Mouse (Mus musculus) embryonic facial prominence, embryonic 14.5 days (tissue): ENCODE measurements around the gene Slf2. TPM values are rescaled to one million over a fixed set of nuclear protein-coding genes. Genes with fewer than 3 reads are reported as not detected.

Source experiments
- ATAC-seq: fragments of 200-750 bp; cut with Nextera tagmentation; 2 replicates; pipeline ENCODE4 v1.8.0; 2017; ENCODE audit warnings: low read depth, moderate number of reproducible peaks, moderate TSS enrichment
- DNase-seq: peaks from one replicate; pipeline ENCODE4 v3.0.0-alpha.2; 2015; ENCODE audit warnings: low spot score
- H3K27ac ChIP-seq: fragments of 300-500 bp; sonication (generic); replicated peaks from 2 replicates; pipeline ENCODE4 v1.5.1; 2014; ENCODE audit warnings: low read depth, mild to moderate bottlenecking, low read length, moderate library complexity
- H3K27me3 ChIP-seq: fragments of 300-500 bp; sonication (generic); replicated peaks from 2 replicates; pipeline ENCODE4 v1.6.1; 2014; ENCODE audit warnings: low read length; ENCODE audit not compliant: control insufficient read depth, insufficient read depth
- H3K36me3 ChIP-seq: fragments of 300-500 bp; sonication (generic); 2 replicates; pipeline ENCODE4 v1.6.1; 2014; ENCODE audit warnings: low read length, mixed read lengths; ENCODE audit not compliant: control insufficient read depth, insufficient read depth
- H3K4me1 ChIP-seq: fragments of 300-500 bp; sonication (generic); 2 replicates; pipeline ENCODE4 v1.6.1; 2014; ENCODE audit warnings: antibody characterized with exemption, low read length; ENCODE audit not compliant: control insufficient read depth, insufficient read depth
- H3K4me2 ChIP-seq: fragments of 300-500 bp; sonication (generic); 2 replicates; pipeline ENCODE4 v1.6.1; 2014; ENCODE audit warnings: low read depth, mild to moderate bottlenecking, low read length, moderate library complexity, mixed read lengths
- H3K4me3 ChIP-seq: fragments of 300-500 bp; sonication (generic); 2 replicates; pipeline ENCODE4 v1.5.1; 2014; ENCODE audit warnings: low read depth, mild to moderate bottlenecking, low read length
- H3K9ac ChIP-seq: fragments of 300-500 bp; sonication (generic); 2 replicates; pipeline ENCODE4 v1.6.1; 2014; ENCODE audit warnings: low read depth, mild to moderate bottlenecking, low read length, moderate library complexity, mixed read lengths
- H3K9me3 ChIP-seq: fragments of 300-500 bp; sonication (generic); 2 replicates; pipeline ENCODE4 v1.6.1; 2016; ENCODE audit warnings: low read length; ENCODE audit not compliant: control insufficient read depth
- WGBS: fragments of 180-500 bp; shearing (Covaris S2); extraction: QIAGEN DNeasy Blood & Tissue Kit; methylation state at CpG from one replicate; pipeline ENCODE4 v1.1.7; 2014; 5-methylcytosine and 5-hydroxymethylcytosine counted together
- polyA plus RNA-seq: library from polyadenylated mRNA; unstranded; fragments of >200 nt; fragmentation: Nextera tagmentation; extraction: Ambion mirVana; gene quantifications from 2 replicates; pipeline ENCODE4 v1.2.1, GENCODE M21; 2014

Slf2 gene
- polyA plus RNA-seq, 1 experiment from 2014 or later: 38.4 TPM

DNA sequence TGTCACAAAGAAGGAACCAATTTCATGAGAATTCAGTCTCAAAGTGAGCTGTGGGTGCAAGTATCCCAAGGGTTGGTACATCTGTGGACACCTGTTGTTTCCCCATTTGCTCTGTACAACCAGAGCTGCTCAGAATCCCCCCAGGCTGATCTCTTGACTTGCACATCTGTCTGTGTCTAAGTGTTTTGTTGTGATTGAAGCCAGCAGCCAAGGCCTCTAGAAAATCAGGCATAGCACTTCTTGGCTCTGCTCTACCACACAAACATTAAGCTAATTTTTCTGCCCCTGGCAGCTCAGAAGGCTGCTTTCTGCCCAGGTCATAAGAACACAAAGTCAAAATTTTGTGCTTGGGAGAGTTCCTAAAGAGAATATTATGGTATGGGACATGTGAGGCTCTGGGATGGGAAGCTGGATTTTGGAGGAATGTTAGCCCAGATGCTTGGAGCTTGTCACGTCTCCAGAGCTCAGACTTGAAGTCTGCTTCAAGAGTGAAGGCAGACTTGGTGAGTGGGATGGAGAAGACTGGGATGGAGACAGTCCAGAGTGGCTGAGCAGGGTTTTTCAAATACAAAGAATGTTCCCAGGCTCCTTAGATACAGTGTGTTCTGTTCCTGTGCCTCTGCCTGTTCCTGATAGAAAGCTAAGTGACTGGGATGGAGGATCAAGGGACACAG lies 9.3 kb upstream of the Slf2 start:
- no peaks in the 10 kb centered on the region for H3K9me3 ChIP-seq
- H3K27ac ChIP-seq: 0 out of 2 replicates have a peak overlapping the region, but pooled peaks have one; percentile 15
- no peaks in the 10 kb centered on the region for H3K4me1 ChIP-seq
- no peak overlapping the region for H3K4me2 ChIP-seq
- H3K9ac ChIP-seq: no peak overlapping the region
- peak; percentile 77 for DNase-seq
- WGBS: 46% methylated on average over 1 of the region's 1 CpGs
- peak; percentile 42; the same call in 1 of the 2 replicates for ATAC-seq
- H3K27me3 ChIP-seq: no peaks in the 10 kb centered on the region
- no peak overlapping the region for H3K4me3 ChIP-seq
- H3K36me3 ChIP-seq: no peaks in the 10 kb centered on the region

DNA sequence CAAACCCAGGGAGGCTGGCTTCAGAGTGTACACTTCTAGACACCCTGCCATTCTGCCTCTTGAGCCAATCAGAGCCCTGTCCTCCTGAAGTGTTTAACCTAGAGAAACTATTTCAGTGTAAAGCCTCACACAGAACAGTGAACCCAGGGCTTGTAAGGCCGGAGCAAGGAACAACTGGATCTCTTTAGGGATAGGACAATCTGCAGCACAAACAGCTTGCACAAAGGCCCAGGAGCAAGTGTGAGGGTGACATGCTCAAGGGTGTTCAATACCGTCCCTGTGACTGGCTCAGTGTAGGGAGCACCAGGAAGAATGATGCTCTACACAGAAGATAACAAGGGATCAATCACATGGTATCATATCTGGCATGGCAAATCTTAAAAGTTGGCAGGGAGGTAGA lies 8.4 kb upstream of the Slf2 start:
- Histone ChIP-seq H3K4me2 (no peak overlapping the region), H3K27me3 (no peaks in the 10 kb centered on the region), H3K4me1 (peaks cover under 1% of the 10 kb centered on the region; the same call in 1 of the 2 replicates), H3K9ac (no peak overlapping the region), H3K9me3 (no peaks in the 10 kb centered on the region), H3K36me3 (no peaks in the 10 kb centered on the region), H3K27ac (no peak overlapping the region), H3K4me3 (no peak overlapping the region)
- DNase-seq: no peak
- 80% methylated on average over 2 of the region's 2 CpGs for WGBS
- no peak for ATAC-seq

DNA sequence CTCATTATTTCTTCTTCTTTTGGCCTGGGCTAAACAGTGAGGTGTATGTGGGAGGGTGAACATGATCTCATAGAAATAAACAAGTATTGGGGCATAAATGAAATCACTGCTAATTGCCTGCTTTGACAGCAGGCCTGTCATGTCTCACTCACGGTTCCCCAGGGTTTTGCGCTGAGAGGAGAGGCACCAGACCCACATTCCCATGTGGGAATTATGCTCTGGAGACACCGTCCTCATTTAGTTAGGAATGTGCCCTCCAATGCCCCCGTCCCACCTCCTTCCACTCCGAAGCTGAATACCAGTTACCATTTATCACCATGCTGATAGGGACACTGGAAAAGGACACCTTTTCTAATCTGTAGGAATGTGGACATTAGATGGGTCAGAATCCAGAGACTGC lies 6.3 kb upstream of the Slf2 start:
- Histone ChIP-seq H3K4me2 (no peak overlapping the region), H3K4me3 (no peak overlapping the region), H3K9me3 (no peaks in the 10 kb centered on the region), H3K36me3 (no peaks in the 10 kb centered on the region), H3K9ac (no peak overlapping the region), H3K4me1 (peaks cover 4% of the 10 kb centered on the region; the same call in 1 of the 2 replicates), H3K27ac (no peak overlapping the region), H3K27me3 (no peaks in the 10 kb centered on the region)
- WGBS: 56% methylated on average over 5 of the region's 5 CpGs
- DNase-seq (no peak), ATAC-seq (no peak)

DNA sequence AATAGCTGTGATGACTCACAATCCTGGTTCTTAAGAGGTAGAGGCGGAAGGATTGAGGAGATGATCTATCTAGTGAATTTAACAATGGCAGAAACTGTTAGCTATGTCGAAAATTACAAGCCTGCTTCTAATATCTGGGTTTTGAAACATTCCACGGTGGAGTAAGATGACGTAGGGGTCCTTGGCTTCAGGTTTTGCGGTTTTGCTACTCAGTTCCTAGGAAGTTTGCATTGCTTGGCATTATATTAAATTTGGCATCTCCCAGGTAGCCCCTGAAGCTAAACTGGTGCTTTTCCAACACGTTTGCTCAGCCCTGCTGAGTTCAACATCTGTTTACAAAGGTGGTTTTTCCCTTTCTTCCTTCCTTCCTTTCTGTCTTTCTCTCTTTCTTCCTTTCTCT lies 4.2 kb upstream of the Slf2 start:
- 48% methylated on average over 6 of the region's 6 CpGs for WGBS
- H3K27ac ChIP-seq: 0 out of 2 replicates have a peak overlapping the region, but pooled peaks have one; percentile 71
- H3K9me3 ChIP-seq: no peaks in the 10 kb centered on the region
- no peak overlapping the region for H3K4me2 ChIP-seq
- ATAC-seq: no peak
- no peak for DNase-seq
- no peak overlapping the region for H3K4me3 ChIP-seq
- no peaks in the 10 kb centered on the region for H3K36me3 ChIP-seq
- H3K4me1 ChIP-seq: peaks cover 11% of the 10 kb centered on the region
- H3K9ac ChIP-seq: no peak overlapping the region
- no peaks in the 10 kb centered on the region for H3K27me3 ChIP-seq

DNA sequence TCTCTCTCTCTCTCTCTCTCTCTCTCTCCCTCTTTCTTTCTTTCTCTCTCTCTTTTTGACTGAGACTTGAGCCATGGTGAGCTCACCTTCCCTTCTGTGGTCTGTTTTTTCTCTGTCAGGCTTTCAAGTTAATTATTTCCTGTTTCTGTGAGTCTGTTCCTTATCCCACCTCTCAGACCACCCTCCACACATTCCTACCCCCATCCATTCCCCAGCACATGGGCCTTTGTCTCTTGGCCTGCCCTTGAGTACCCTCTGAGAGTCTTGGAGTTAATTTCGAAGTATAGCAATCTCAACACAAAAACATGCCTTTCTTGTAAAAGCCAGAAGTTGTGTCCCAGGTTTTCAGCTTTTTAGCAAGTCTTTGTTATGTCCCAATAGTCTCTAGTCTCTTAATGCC lies 3.7 kb upstream of the Slf2 start:
- no peaks in the 10 kb centered on the region for H3K27me3 ChIP-seq
- DNase-seq (no peak), ATAC-seq (no peak)
- WGBS: 39% methylated on average over 1 of the region's 1 CpGs
- H3K9ac ChIP-seq: no peak overlapping the region
- no peak overlapping the region for H3K4me2 ChIP-seq
- H3K4me1 ChIP-seq: peaks cover 14% of the 10 kb centered on the region
- H3K36me3 ChIP-seq: no peaks in the 10 kb centered on the region
- no peak overlapping the region for H3K4me3 ChIP-seq
- no peaks in the 10 kb centered on the region for H3K9me3 ChIP-seq
- peak overlapping the region; percentile 71; the same call in 1 of the 2 replicates for H3K27ac ChIP-seq

DNA sequence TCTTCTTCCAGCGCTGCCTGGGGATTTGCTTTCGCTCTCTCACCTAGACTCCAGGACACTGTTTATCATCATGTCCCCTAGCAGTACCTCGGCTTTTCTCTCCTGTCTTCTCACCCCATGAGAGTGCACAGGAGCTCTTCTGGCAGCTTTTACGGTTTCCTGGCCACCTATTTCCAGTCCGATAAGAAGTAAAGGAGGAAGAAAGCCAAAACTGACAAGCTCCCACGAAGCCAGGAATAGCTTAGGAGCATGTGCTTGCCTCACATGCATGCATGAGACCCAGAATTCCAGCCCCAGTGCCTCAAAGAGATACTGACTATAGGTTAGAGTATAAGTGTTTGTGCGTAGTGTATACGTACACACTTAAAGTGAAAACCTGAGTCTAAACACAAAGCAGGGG lies 2.8 kb upstream of the Slf2 start:
- no peak overlapping the region for H3K27ac ChIP-seq
- DNase-seq: no peak

DNA sequence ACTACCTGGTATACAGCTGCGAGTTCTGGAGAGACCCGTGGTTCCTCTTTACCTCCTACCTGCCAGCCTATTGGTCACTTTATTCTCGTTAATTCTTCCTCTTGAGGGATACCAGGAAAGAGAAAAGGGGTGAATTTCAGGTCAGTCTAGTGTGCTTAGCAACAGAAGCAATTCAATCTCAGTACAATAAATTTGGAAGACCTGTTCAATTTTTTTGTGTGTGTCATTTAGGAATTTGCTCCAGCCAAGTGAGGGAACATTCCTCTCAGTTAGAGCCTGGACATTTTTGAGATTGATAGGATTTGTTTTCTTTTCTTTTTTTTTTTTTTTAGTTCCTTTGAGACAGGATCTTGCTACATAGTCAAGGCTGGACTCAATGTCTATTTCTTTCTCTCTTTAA lies 1.7 kb upstream of the Slf2 start:
- no peaks in the 10 kb centered on the region for H3K9me3 ChIP-seq
- no peaks in the 10 kb centered on the region for H3K27me3 ChIP-seq
- 38% methylated on average over 3 of the region's 3 CpGs for WGBS
- peaks cover 21% of the 10 kb centered on the region for H3K4me1 ChIP-seq
- ATAC-seq: no peak
- no peak overlapping the region for H3K4me3 ChIP-seq
- H3K9ac ChIP-seq: 0 out of 2 replicates have a peak overlapping the region, but pooled peaks have one; percentile 21
- no peak overlapping the region for H3K4me2 ChIP-seq
- peaks cover 8% of the 10 kb centered on the region; the same call in 1 of the 2 replicates for H3K36me3 ChIP-seq
- DNase-seq: no peak
- H3K27ac ChIP-seq: 0 out of 2 replicates have a peak overlapping the region, but pooled peaks have one; percentile 8

More for the DNA sequence above, 2.8 kb upstream of the Slf2 start:
- Histone ChIP-seq H3K4me3 (no peak overlapping the region), H3K9ac (no peak overlapping the region), H3K27me3 (no peaks in the 10 kb centered on the region), H3K9me3 (no peaks in the 10 kb centered on the region), H3K4me2 (no peak overlapping the region), H3K4me1 (peaks cover 21% of the 10 kb centered on the region), H3K36me3 (no peaks in the 10 kb centered on the region)
- ATAC-seq: no peak
- 59% methylated on average over 8 of the region's 8 CpGs for WGBS

DNA sequence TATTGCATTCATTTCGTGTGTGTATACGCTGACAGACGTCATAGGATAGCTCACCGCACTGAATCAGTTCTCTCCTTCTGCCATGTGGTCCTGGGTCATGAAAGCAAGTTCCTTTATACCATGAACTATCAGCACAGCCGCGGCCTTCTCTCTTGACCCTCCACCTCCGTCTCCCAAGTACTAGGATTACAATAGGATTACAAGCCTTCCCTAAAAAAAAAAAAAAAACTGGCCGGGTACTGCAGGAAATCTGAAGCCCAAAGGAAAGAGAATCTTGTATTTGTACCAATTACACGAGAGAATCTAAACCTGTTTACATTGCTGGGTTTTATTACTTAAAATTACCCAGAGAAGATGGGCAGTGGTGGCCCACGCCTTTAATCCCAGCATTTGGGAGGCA lies 1.3 kb upstream of the Slf2 start:
- Histone ChIP-seq H3K9ac (no peak overlapping the region), H3K4me3 (no peak overlapping the region), H3K4me2 (peak overlapping the region; percentile 78; the same call in 1 of the 2 replicates), H3K9me3 (no peaks in the 10 kb centered on the region), H3K4me1 (peaks cover 21% of the 10 kb centered on the region), H3K36me3 (peaks cover 10% of the 10 kb centered on the region; the same call in 1 of the 2 replicates), H3K27me3 (no peaks in the 10 kb centered on the region), H3K27ac (0 out of 2 replicates have a peak overlapping the region, but pooled peaks have one; percentile 71)
- ATAC-seq (no peak), DNase-seq (no peak)
- WGBS: 39% methylated on average over 10 of the region's 10 CpGs

DNA sequence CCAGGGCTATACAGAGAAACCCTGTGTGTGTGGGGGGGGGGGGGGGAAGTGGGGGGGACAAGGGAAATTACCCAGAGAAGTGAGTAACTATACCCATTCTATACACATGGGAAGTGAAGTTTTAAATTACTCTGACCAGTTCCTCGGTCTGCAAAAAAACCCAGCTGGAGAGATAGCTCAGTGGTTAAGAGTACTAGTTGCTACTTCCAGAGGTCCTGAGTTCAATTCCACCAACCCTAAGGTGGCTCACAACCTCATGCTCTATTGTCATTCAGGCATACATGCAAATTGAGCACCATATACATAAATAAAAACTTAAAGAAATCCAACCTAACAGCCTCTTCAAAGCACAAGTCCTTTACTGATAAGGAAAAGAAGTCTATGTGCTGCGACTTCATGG lies 829 bp upstream of the Slf2 start:
- Histone ChIP-seq H3K9me3 (no peaks in the 10 kb centered on the region), H3K27ac (peak overlapping the region; percentile 71), H3K36me3 (peaks cover 14% of the 10 kb centered on the region), H3K4me1 (peaks cover 21% of the 10 kb centered on the region), H3K27me3 (no peaks in the 10 kb centered on the region), H3K4me2 (peak overlapping the region; percentile 78), H3K4me3 (peak overlapping the region; percentile 94), H3K9ac (peak overlapping the region; percentile 69; the same call in 1 of the 2 replicates)
- no peak for DNase-seq
- 30% methylated on average over 2 of the region's 2 CpGs for WGBS
- ATAC-seq: no peak
